Mouse (Mus musculus) thymus, adult 18-20 months (tissue): ENCODE data around the gene Irf2.

Experiments
- DNase-seq, 2 experiments: peaks; one replicate each; pipeline ENCODE4 v3.0.0; 2022; ENCODE audit warnings: mixed read lengths in 2 of 2

Gene Irf2

GRCm38 (mm10) chr8:46804721-46805120 is 65.2 kb downstream of the Irf2 start:
- no peak for DNase-seq

GRCm38 (mm10) chr8:46811021-46811622 is 71.6 kb downstream of the Irf2 start:
- no peak for DNase-seq

GRCm38 (mm10) chr8:46811944-46812343 is 72.4 kb downstream of the Irf2 start:
- DNase-seq = no peak

GRCm38 (mm10) chr8:46812966-46813365 is 73.4 kb downstream of the Irf2 start:
- DNase-seq = no peak

GRCm38 (mm10) chr8:46818106-46818989 is 78.8 kb downstream of the Irf2 start:
- DNase-seq = no peak

- DNase-seq = no peak
Measured at GRCm38 (mm10) chr8:46818990-46819288, 79.4 kb downstream of the Irf2 start.

GRCm38 (mm10) chr8:46828734-46829413 is 89.3 kb downstream of the Irf2 start:
- DNase-seq = no peak

- DNase-seq = no peak
Measured at GRCm38 (mm10) chr8:46829414-46830111, 90.0 kb downstream of the Irf2 start.

GRCm38 (mm10) chr8:46830112-46830855 is 90.8 kb downstream of the Irf2 start:
- DNase-seq = no peak

GRCm38 (mm10) chr8:46831916-46832315 is 92.4 kb downstream of the Irf2 start:
- no peak for DNase-seq

- no peak for DNase-seq
Measured at GRCm38 (mm10) chr8:46832399-46832798, 92.9 kb downstream of the Irf2 start.

- DNase-seq = no peak
Measured at GRCm38 (mm10) chr8:46833763-46834162, 94.2 kb downstream of the Irf2 start.

GRCm38 (mm10) chr8:46834440-46834839 is 94.9 kb downstream of the Irf2 start:
- DNase-seq = no peak

- no peak for DNase-seq
Measured at GRCm38 (mm10) chr8:46836011-46836652, 96.6 kb downstream of the Irf2 start.

GRCm38 (mm10) chr8:46836949-46837348 is 97.4 kb downstream of the Irf2 start:
- no peak for DNase-seq

GRCm38 (mm10) chr8:46838052-46838451 is 98.5 kb downstream of the Irf2 start:
- no peak for DNase-seq

GRCm38 (mm10) chr8:46840390-46840789 is 100.9 kb downstream of the Irf2 start:
- no peak for DNase-seq

GRCm38 (mm10) chr8:46840791-46841190 is 101.3 kb downstream of the Irf2 start:
- no peak for DNase-seq

GRCm38 (mm10) chr8:46842676-46843181 is 103.2 kb downstream of the Irf2 start:
- DNase-seq = no peak

GRCm38 (mm10) chr8:46843855-46844254 is 104.3 kb downstream of the Irf2 start:
- DNase-seq = no peak

GRCm38 (mm10) chr8:46844371-46844973 is 104.9 kb downstream of the Irf2 start:
- DNase-seq = no peak
